Mouse (Mus musculus) lung, adult 2 months (tissue): ENCODE data around the gene Adap1.

ENCODE experiments used
- CTCF ChIP-seq: fragments of 200-500 bp; IDR thresholded peaks from 2 replicates; pipeline ENCODE4 v1.5.1; 2011; ENCODE audit warnings: mild to moderate bottlenecking, low read length, control low read depth; ENCODE audit not compliant: insufficient read depth
- POLR2A ChIP-seq: fragments of 200-500 bp; IDR thresholded peaks from 2 replicates; pipeline ENCODE4 v1.6.1; 2011; ENCODE audit warnings: low read depth, mild to moderate bottlenecking, control low read depth, low read length, borderline replicate concordance; ENCODE audit errors: extremely low read depth

- no peak for TF ChIP-seq CTCF
- no peak for TF ChIP-seq POLR2A
Measured at GRCm38 (mm10) chr5:139311822-139312221, 13.6 kb downstream of the Adap1 start.
